Mouse (Mus musculus) forebrain, embryonic 10.5 days (tissue): ENCODE data around the gene Hmg20a. TPM values are rescaled to one million over a fixed set of nuclear protein-coding genes. Genes with fewer than 3 reads are reported as not detected.

Experiments used
- DNase-seq: peaks from one replicate; pipeline ENCODE4 v3.0.0-alpha.2; 2017; ENCODE audit warnings: low spot score; ENCODE audit errors: extremely low spot score
- H3K27ac ChIP-seq: fragments of 300-500 bp; sonication (generic); 2 replicates; pipeline ENCODE4 v1.5.1; 2016; ENCODE audit warnings: mild to moderate bottlenecking
- H3K27me3 ChIP-seq: fragments of 300-500 bp; sonication (generic); 2 replicates; pipeline ENCODE4 v1.6.1; 2016; ENCODE audit warnings: mild to moderate bottlenecking; ENCODE audit not compliant: poor library complexity, severe bottlenecking
- H3K36me3 ChIP-seq: fragments of 300-500 bp; sonication (generic); replicated peaks from 2 replicates; pipeline ENCODE4 v1.6.1; 2016; ENCODE audit warnings: mild to moderate bottlenecking, moderate library complexity
- H3K4me1 ChIP-seq: fragments of 300-500 bp; sonication (generic); 2 replicates; pipeline ENCODE4 v1.6.1; 2016
- H3K4me3 ChIP-seq: fragments of 300-500 bp; sonication (generic); 2 replicates; pipeline ENCODE4 v1.5.1; 2016; ENCODE audit warnings: mild to moderate bottlenecking, moderate library complexity
- H3K9me3 ChIP-seq: fragments of 300-500 bp; sonication (generic); 2 replicates; pipeline ENCODE4 v1.6.1; 2016; ENCODE audit warnings: mild to moderate bottlenecking, moderate library complexity
- WGBS: fragments of 180-500 bp; shearing (Covaris S2); methylation state at CpG from one replicate; pipeline ENCODE4 v1.1.7; 2016; 5-methylcytosine and 5-hydroxymethylcytosine counted together
- polyA plus RNA-seq: library from polyadenylated mRNA; unstranded; fragments of >200 nt; fragmentation: Nextera tagmentation; extraction: Ambion mirVana; gene quantifications from 2 replicates; pipeline ENCODE4 v1.2.1, GENCODE M21; 2016

Hmg20a gene
- polyA plus RNA-seq, 1 experiment from 2014 or later: 62.0 TPM

GRCm38 (mm10) chr9:56460987-56461386 lies 42.6 kb downstream of the Hmg20a start:
- 85% methylated on average over 5 of the region's 5 CpGs for WGBS
- H3K4me1 ChIP-seq: peaks cover 27% of the 10 kb centered on the region
- no peaks in the 10 kb centered on the region for H3K9me3 ChIP-seq
- DNase-seq: no peak
- H3K27me3 ChIP-seq: no peaks in the 10 kb centered on the region
- H3K27ac ChIP-seq: no peak overlapping the region
- no peaks in the 10 kb centered on the region; the same call in 1 of the 2 replicates for H3K36me3 ChIP-seq
- H3K4me3 ChIP-seq: no peak overlapping the region

GRCm38 (mm10) chr9:56462606-56463005 lies 44.2 kb downstream of the Hmg20a start:
- H3K4me1 ChIP-seq: peaks cover 37% of the 10 kb centered on the region
- no peak overlapping the region for H3K27ac ChIP-seq
- no peaks in the 10 kb centered on the region for H3K9me3 ChIP-seq
- 91% methylated on average over 1 of the region's 1 CpGs for WGBS
- H3K4me3 ChIP-seq: no peak overlapping the region
- peaks cover 5% of the 10 kb centered on the region for H3K36me3 ChIP-seq
- no peaks in the 10 kb centered on the region for H3K27me3 ChIP-seq
- DNase-seq: no peak

- WGBS: 91% methylated on average over 2 of the region's 2 CpGs
These were observed 44.6 kb downstream of the Hmg20a start for GRCm38 (mm10) chr9:56463046-56463445.

GRCm38 (mm10) chr9:56463686-56464515 lies 45.5 kb downstream of the Hmg20a start:
- Histone ChIP-seq H3K36me3 (peaks cover 18% of the 10 kb centered on the region), H3K9me3 (no peaks in the 10 kb centered on the region), H3K4me1 (peaks cover 37% of the 10 kb centered on the region), H3K4me3 (no peak overlapping the region), H3K27ac (no peak overlapping the region), H3K27me3 (no peaks in the 10 kb centered on the region)
- no peak for DNase-seq
- WGBS: 86% methylated on average over 4 of the region's 4 CpGs

More at GRCm38 (mm10) chr9:56463046-56463445, 44.6 kb downstream of the Hmg20a start:
- Histone ChIP-seq H3K4me1 (peaks cover 37% of the 10 kb centered on the region), H3K4me3 (no peak overlapping the region), H3K27ac (no peak overlapping the region), H3K9me3 (no peaks in the 10 kb centered on the region), H3K36me3 (peaks cover 10% of the 10 kb centered on the region), H3K27me3 (no peaks in the 10 kb centered on the region)
- no peak for DNase-seq

- Histone ChIP-seq H3K4me1 (peaks cover 37% of the 10 kb centered on the region), H3K4me3 (no peak overlapping the region), H3K27ac (peak overlapping the region; percentile 62), H3K9me3 (no peaks in the 10 kb centered on the region), H3K36me3 (peaks cover 28% of the 10 kb centered on the region), H3K27me3 (no peaks in the 10 kb centered on the region)
- WGBS: 47% methylated on average over 23 of the region's 23 CpGs
- DNase-seq: peak; percentile 21
These were observed 46.6 kb downstream of the Hmg20a start for GRCm38 (mm10) chr9:56464863-56465654.

GRCm38 (mm10) chr9:56466251-56466650 lies 47.8 kb downstream of the Hmg20a start:
- Histone ChIP-seq H3K36me3 (peaks cover 28% of the 10 kb centered on the region), H3K27ac (no peak overlapping the region), H3K4me1 (peaks cover 41% of the 10 kb centered on the region), H3K9me3 (no peaks in the 10 kb centered on the region), H3K27me3 (no peaks in the 10 kb centered on the region), H3K4me3 (no peak overlapping the region)
- DNase-seq: no peak
- whole genome bisulfite sequencing: 92% methylated on average over 4 of the region's 4 CpGs

GRCm38 (mm10) chr9:56469656-56470055 lies 51.2 kb downstream of the Hmg20a start:
- H3K36me3 ChIP-seq: peaks cover 53% of the 10 kb centered on the region
- H3K9me3 ChIP-seq: no peaks in the 10 kb centered on the region
- DNase-seq: no peak
- no peak overlapping the region for H3K4me3 ChIP-seq
- peaks cover 27% of the 10 kb centered on the region for H3K4me1 ChIP-seq
- WGBS: 73% methylated on average over 2 of the region's 2 CpGs
- H3K27me3 ChIP-seq: no peaks in the 10 kb centered on the region
- H3K27ac ChIP-seq: no peak overlapping the region

- Histone ChIP-seq H3K27me3 (no peaks in the 10 kb centered on the region), H3K9me3 (no peaks in the 10 kb centered on the region), H3K4me3 (no peak overlapping the region), H3K36me3 (peaks cover 60% of the 10 kb centered on the region), H3K27ac (no peak overlapping the region), H3K4me1 (peaks cover 21% of the 10 kb centered on the region)
- DNase-seq: no peak
- 34% methylated on average over 7 of the region's 7 CpGs for WGBS
These were observed 51.9 kb downstream of the Hmg20a start for GRCm38 (mm10) chr9:56470291-56470690.

GRCm38 (mm10) chr9:56478975-56479647 lies 60.7 kb downstream of the Hmg20a start:
- no peaks in the 10 kb centered on the region for H3K27me3 ChIP-seq
- H3K36me3 ChIP-seq: peaks cover 61% of the 10 kb centered on the region
- no peaks in the 10 kb centered on the region for H3K4me1 ChIP-seq
- WGBS: 87% methylated on average over 5 of the region's 5 CpGs
- H3K4me3 ChIP-seq: no peak overlapping the region
- DNase-seq: no peak
- H3K9me3 ChIP-seq: no peaks in the 10 kb centered on the region
- H3K27ac ChIP-seq: no peak overlapping the region

GRCm38 (mm10) chr9:56482623-56483022 lies 64.2 kb downstream of the Hmg20a start:
- no peak overlapping the region for H3K4me3 ChIP-seq
- H3K36me3 ChIP-seq: peaks cover 50% of the 10 kb centered on the region
- no peaks in the 10 kb centered on the region for H3K9me3 ChIP-seq
- H3K27ac ChIP-seq: no peak overlapping the region
- no peak for DNase-seq
- no peaks in the 10 kb centered on the region for H3K27me3 ChIP-seq
- 0 out of 2 replicates have a peak, but pooled peaks cover 4% of the 10 kb centered on the region for H3K4me1 ChIP-seq
- WGBS: 93% methylated on average over 4 of the region's 4 CpGs

GRCm38 (mm10) chr9:56485423-56485822 lies 67.0 kb downstream of the Hmg20a start:
- Histone ChIP-seq H3K9me3 (no peaks in the 10 kb centered on the region), H3K4me1 (0 out of 2 replicates have a peak, but pooled peaks cover 4% of the 10 kb centered on the region), H3K27me3 (no peaks in the 10 kb centered on the region), H3K4me3 (no peak overlapping the region), H3K27ac (no peak overlapping the region), H3K36me3 (peaks cover 72% of the 10 kb centered on the region)
- 83% methylated on average over 1 of the region's 1 CpGs for WGBS
- DNase-seq: no peak

- 85% methylated on average over 3 of the region's 3 CpGs for WGBS
- Histone ChIP-seq H3K27me3 (no peaks in the 10 kb centered on the region), H3K4me3 (no peak overlapping the region), H3K9me3 (no peaks in the 10 kb centered on the region), H3K27ac (no peak overlapping the region), H3K36me3 (peaks cover 74% of the 10 kb centered on the region), H3K4me1 (0 out of 2 replicates have a peak, but pooled peaks cover 4% of the 10 kb centered on the region)
- no peak for DNase-seq
These were observed 67.7 kb downstream of the Hmg20a start for GRCm38 (mm10) chr9:56486158-56486557.
